Mouse (Mus musculus): ENCODE results near the gene Ranbp17. TPM values are rescaled to one million over a fixed set of nuclear protein-coding genes. Genes with fewer than 3 reads are reported as not detected.

Gene Ranbp17
- polyA plus RNA-seq, 1 experiment from 2014 or later = 4.7 TPM

DNA sequence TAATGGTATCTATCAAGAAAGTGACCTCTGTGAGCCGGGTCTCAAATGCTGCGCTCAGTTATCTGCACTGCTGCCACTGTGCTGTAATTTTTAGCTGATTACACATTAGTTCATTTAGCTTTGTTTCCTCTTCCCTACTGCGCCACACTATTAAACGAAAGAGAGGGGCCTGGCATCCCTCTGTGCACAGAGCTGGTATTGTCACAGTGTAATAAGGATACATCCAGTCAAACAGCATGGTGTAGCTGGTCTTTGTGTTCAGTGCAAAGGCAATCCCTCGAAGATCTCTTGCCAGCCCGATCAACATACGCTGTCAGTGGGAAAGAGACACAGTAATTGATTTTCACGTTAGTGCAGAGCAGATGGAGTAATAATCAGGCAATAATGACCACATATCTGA, 216.4 kb downstream of the Ranbp17 start:
- H3K27me3 ChIP-seq (ENCODE audit: control insufficient read depth, insufficient read depth, low read length) = no peaks in the 10 kb centered on the region
- 80% methylated on average over 8 of the region's 8 CpGs for WGBS
- no peaks in the 10 kb centered on the region for H3K9me3 ChIP-seq (ENCODE audit: control insufficient read depth, low read length)
- no peak overlapping the region for H3K4me3 ChIP-seq (ENCODE audit: control insufficient read depth in 1 of 2, insufficient read depth in 1 of 2, low read depth in 1 of 2, low read length in 2 of 2)
- no peaks in the 10 kb centered on the region for H3K4me1 ChIP-seq (ENCODE audit: control insufficient read depth in 2 of 2, insufficient read depth in 2 of 2, low read length in 2 of 2)
- no peaks in the 10 kb centered on the region for H3K36me3 ChIP-seq (ENCODE audit: control insufficient read depth, insufficient read depth, low read length)
- no peak overlapping the region for H3K27ac ChIP-seq (replicated peaks in 1 of 2; ENCODE audit: control insufficient read depth in 1 of 2, insufficient read depth in 1 of 2, low read depth in 2 of 2, low read length in 2 of 2)
- H3K9ac ChIP-seq (ENCODE audit: low read length) = no peak overlapping the region
- no peak overlapping the region for H3K4me2 ChIP-seq (ENCODE audit: low read length)
- no peak for ATAC-seq (ENCODE audit: insufficient number of reproducible peaks, insufficient read depth, low FRiP score, low read depth)

- Histone ChIP-seq H3K4me1 (ENCODE audit: control insufficient read depth in 2 of 2, insufficient read depth in 2 of 2, low read length in 2 of 2) (no peaks in the 10 kb centered on the region), H3K27ac (replicated peaks in 1 of 2; ENCODE audit: control insufficient read depth in 1 of 2, insufficient read depth in 1 of 2, low read depth in 2 of 2, low read length in 2 of 2) (no peak overlapping the region), H3K27me3 (ENCODE audit: control insufficient read depth, insufficient read depth, low read length) (no peaks in the 10 kb centered on the region), H3K9me3 (ENCODE audit: control insufficient read depth, low read length) (no peaks in the 10 kb centered on the region), H3K36me3 (ENCODE audit: control insufficient read depth, insufficient read depth, low read length) (no peaks in the 10 kb centered on the region), H3K9ac (ENCODE audit: low read length) (no peak overlapping the region), H3K4me3 (ENCODE audit: control insufficient read depth in 1 of 2, insufficient read depth in 1 of 2, low read depth in 1 of 2, low read length in 2 of 2) (no peak overlapping the region), H3K4me2 (ENCODE audit: low read length) (no peak overlapping the region)
- WGBS = 50% methylated on average over 3 of the region's 3 CpGs
- no peak for ATAC-seq (ENCODE audit: insufficient number of reproducible peaks, insufficient read depth, low FRiP score, low read depth)
These were observed 218.1 kb downstream of the Ranbp17 start for GRCm38 (mm10) chr11:33295422-33295821.

- H3K4me2 ChIP-seq (ENCODE audit: low read length) = no peak overlapping the region
- H3K36me3 ChIP-seq (ENCODE audit: control insufficient read depth, insufficient read depth, low read length) = no peaks in the 10 kb centered on the region
- no peaks in the 10 kb centered on the region for H3K4me1 ChIP-seq (ENCODE audit: control insufficient read depth in 2 of 2, insufficient read depth in 2 of 2, low read length in 2 of 2)
- no peaks in the 10 kb centered on the region for H3K27me3 ChIP-seq (ENCODE audit: control insufficient read depth, insufficient read depth, low read length)
- no peak for ATAC-seq (ENCODE audit: insufficient number of reproducible peaks, insufficient read depth, low FRiP score, low read depth)
- H3K27ac ChIP-seq (replicated peaks in 1 of 2; ENCODE audit: control insufficient read depth in 1 of 2, insufficient read depth in 1 of 2, low read depth in 2 of 2, low read length in 2 of 2) = no peak overlapping the region
- no peak overlapping the region for H3K4me3 ChIP-seq (ENCODE audit: control insufficient read depth in 1 of 2, insufficient read depth in 1 of 2, low read depth in 1 of 2, low read length in 2 of 2)
- no peak overlapping the region for H3K9ac ChIP-seq (ENCODE audit: low read length)
- WGBS = 71% methylated on average over 6 of the region's 6 CpGs
- no peaks in the 10 kb centered on the region for H3K9me3 ChIP-seq (ENCODE audit: control insufficient read depth, low read length)
These were observed 219.5 kb downstream of the Ranbp17 start for GRCm38 (mm10) chr11:33294063-33294462.

DNA sequence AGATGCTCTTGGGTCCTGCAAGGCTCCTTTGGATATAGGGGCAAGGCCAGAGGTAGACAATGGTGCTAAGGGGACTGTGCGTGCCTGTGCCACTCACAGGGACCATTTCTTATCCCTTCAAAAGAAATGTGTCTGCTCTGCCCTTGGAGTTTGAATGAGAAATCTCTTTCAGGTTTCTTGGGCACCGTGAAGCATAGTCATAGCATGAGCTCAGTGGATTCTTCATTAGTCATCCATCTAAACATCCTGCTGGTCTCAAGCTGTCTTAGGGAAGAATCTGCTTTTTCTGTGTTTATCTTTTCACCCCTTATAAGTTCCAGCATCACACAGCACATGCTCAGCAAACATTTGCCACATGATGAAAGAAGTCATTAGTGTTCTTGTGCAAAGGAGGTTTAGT, 235.0 kb downstream of the Ranbp17 start:
- ATAC-seq (ENCODE audit: insufficient number of reproducible peaks, insufficient read depth, low FRiP score, low read depth) = no peak

GRCm38 (mm10) chr11:33276637-33277036, 236.9 kb downstream of the Ranbp17 start, which contains the start of gene Gm12117:
Gene Gm12117, minus strand, starts transcription at chr11:33276737.
- Histone ChIP-seq H3K4me3 (ENCODE audit: control insufficient read depth in 1 of 2, insufficient read depth in 1 of 2, low read depth in 1 of 2, low read length in 2 of 2) (no peak within 1 kb of the TSS), H3K9ac (ENCODE audit: low read length) (no peak within 1 kb of the TSS), H3K36me3 (ENCODE audit: control insufficient read depth, insufficient read depth, low read length) (no peaks in the 10 kb centered on the region), H3K27me3 (ENCODE audit: control insufficient read depth, insufficient read depth, low read length) (no peaks in the 10 kb centered on the region), H3K4me1 (ENCODE audit: control insufficient read depth in 2 of 2, insufficient read depth in 2 of 2, low read length in 2 of 2) (no peaks in the 10 kb centered on the region), H3K9me3 (ENCODE audit: control insufficient read depth, low read length) (no peaks in the 10 kb centered on the region), H3K4me2 (ENCODE audit: low read length) (no peak within 1 kb of the TSS), H3K27ac (replicated peaks in 1 of 2; ENCODE audit: control insufficient read depth in 1 of 2, insufficient read depth in 1 of 2, low read depth in 2 of 2, low read length in 2 of 2) (no peak within 1 kb of the TSS)
- ATAC-seq (ENCODE audit: insufficient number of reproducible peaks, insufficient read depth, low FRiP score, low read depth) = no peak
- 93% methylated on average over 3 of the region's 3 CpGs for WGBS

More for the DNA sequence above, 235.0 kb downstream of the Ranbp17 start:
- 88% methylated on average over 2 of the region's 2 CpGs for WGBS
- H3K4me3 ChIP-seq (ENCODE audit: control insufficient read depth in 1 of 2, insufficient read depth in 1 of 2, low read depth in 1 of 2, low read length in 2 of 2) = no peak overlapping the region
- H3K36me3 ChIP-seq (ENCODE audit: control insufficient read depth, insufficient read depth, low read length) = no peaks in the 10 kb centered on the region
- H3K4me1 ChIP-seq (ENCODE audit: control insufficient read depth in 2 of 2, insufficient read depth in 2 of 2, low read length in 2 of 2) = no peaks in the 10 kb centered on the region
- H3K27me3 ChIP-seq (ENCODE audit: control insufficient read depth, insufficient read depth, low read length) = no peaks in the 10 kb centered on the region
- no peak overlapping the region for H3K9ac ChIP-seq (ENCODE audit: low read length)
- no peak overlapping the region for H3K4me2 ChIP-seq (ENCODE audit: low read length)
- H3K27ac ChIP-seq (replicated peaks in 1 of 2; ENCODE audit: control insufficient read depth in 1 of 2, insufficient read depth in 1 of 2, low read depth in 2 of 2, low read length in 2 of 2) = no peak overlapping the region
- H3K9me3 ChIP-seq (ENCODE audit: control insufficient read depth, low read length) = no peaks in the 10 kb centered on the region

DNA sequence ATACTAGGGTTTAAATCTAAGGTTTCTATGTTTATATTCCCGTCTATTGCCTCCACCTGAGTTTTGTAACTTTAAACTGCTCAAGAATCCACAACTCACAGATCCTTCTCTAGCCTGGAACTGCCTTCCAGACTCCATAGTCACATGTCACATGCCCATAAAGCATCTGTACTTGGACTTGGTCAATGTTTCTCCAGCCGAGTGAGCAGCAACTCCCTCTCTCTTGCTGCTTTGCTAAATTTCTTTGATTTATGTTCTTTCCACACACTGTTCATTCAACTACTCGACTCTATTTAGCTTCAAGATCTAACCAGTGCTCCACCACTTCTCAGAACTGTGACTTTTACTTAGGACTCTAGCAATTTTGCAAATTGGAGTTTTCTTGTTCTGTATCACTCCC, 238.7 kb downstream of the Ranbp17 start:
- no peak overlapping the region for H3K4me3 ChIP-seq (ENCODE audit: control insufficient read depth in 1 of 2, insufficient read depth in 1 of 2, low read depth in 1 of 2, low read length in 2 of 2)
- H3K9me3 ChIP-seq (ENCODE audit: control insufficient read depth, low read length) = no peaks in the 10 kb centered on the region
- WGBS = 64% methylated on average over 3 of the region's 3 CpGs
- no peak overlapping the region for H3K27ac ChIP-seq (replicated peaks in 1 of 2; ENCODE audit: control insufficient read depth in 1 of 2, insufficient read depth in 1 of 2, low read depth in 2 of 2, low read length in 2 of 2)
- no peaks in the 10 kb centered on the region for H3K27me3 ChIP-seq (ENCODE audit: control insufficient read depth, insufficient read depth, low read length)
- ATAC-seq (ENCODE audit: insufficient number of reproducible peaks, insufficient read depth, low FRiP score, low read depth) = no peak
- H3K4me2 ChIP-seq (ENCODE audit: low read length) = no peak overlapping the region
- no peak overlapping the region for H3K9ac ChIP-seq (ENCODE audit: low read length)
- H3K4me1 ChIP-seq (ENCODE audit: control insufficient read depth in 2 of 2, insufficient read depth in 2 of 2, low read length in 2 of 2) = no peaks in the 10 kb centered on the region
- H3K36me3 ChIP-seq (ENCODE audit: control insufficient read depth, insufficient read depth, low read length) = no peaks in the 10 kb centered on the region

DNA sequence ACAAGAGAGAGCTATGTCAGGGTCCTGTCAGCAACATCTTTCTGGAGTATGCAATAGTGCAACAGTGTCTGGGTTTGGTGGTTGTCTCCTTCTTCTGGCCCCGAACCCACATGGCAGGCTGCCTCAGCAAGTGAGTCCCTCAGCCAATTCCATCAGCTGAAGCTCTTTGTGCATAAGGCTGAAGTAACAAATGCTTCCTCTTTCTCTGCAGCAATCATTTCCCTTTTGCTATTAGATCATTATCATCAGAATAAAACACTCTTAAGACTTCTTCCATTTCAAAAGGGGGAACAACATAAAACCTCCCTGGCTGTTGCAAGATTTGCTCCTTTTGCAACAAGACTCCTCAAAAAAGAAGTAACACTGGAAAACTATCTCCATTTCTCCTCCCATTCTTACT, 239.3 kb downstream of the Ranbp17 start:
- 80% methylated on average over 1 of the region's 1 CpGs for WGBS
- Histone ChIP-seq H3K9me3 (ENCODE audit: control insufficient read depth, low read length) (no peaks in the 10 kb centered on the region), H3K9ac (ENCODE audit: low read length) (no peak overlapping the region), H3K36me3 (ENCODE audit: control insufficient read depth, insufficient read depth, low read length) (no peaks in the 10 kb centered on the region), H3K4me3 (ENCODE audit: control insufficient read depth in 1 of 2, insufficient read depth in 1 of 2, low read depth in 1 of 2, low read length in 2 of 2) (no peak overlapping the region), H3K4me1 (ENCODE audit: control insufficient read depth in 2 of 2, insufficient read depth in 2 of 2, low read length in 2 of 2) (no peaks in the 10 kb centered on the region), H3K27ac (replicated peaks in 1 of 2; ENCODE audit: control insufficient read depth in 1 of 2, insufficient read depth in 1 of 2, low read depth in 2 of 2, low read length in 2 of 2) (no peak overlapping the region), H3K27me3 (ENCODE audit: control insufficient read depth, insufficient read depth, low read length) (no peaks in the 10 kb centered on the region), H3K4me2 (ENCODE audit: low read length) (no peak overlapping the region)
- no peak for ATAC-seq (ENCODE audit: insufficient number of reproducible peaks, insufficient read depth, low FRiP score, low read depth)

- Histone ChIP-seq H3K9me3 (ENCODE audit: control insufficient read depth, low read length) (no peaks in the 10 kb centered on the region), H3K4me3 (ENCODE audit: control insufficient read depth in 1 of 2, insufficient read depth in 1 of 2, low read depth in 1 of 2, low read length in 2 of 2) (no peak overlapping the region), H3K4me2 (ENCODE audit: low read length) (no peak overlapping the region), H3K36me3 (ENCODE audit: control insufficient read depth, insufficient read depth, low read length) (no peaks in the 10 kb centered on the region), H3K9ac (ENCODE audit: low read length) (no peak overlapping the region), H3K4me1 (ENCODE audit: control insufficient read depth in 2 of 2, insufficient read depth in 2 of 2, low read length in 2 of 2) (no peaks in the 10 kb centered on the region), H3K27ac (replicated peaks in 1 of 2; ENCODE audit: control insufficient read depth in 1 of 2, insufficient read depth in 1 of 2, low read depth in 2 of 2, low read length in 2 of 2) (no peak overlapping the region), H3K27me3 (ENCODE audit: control insufficient read depth, insufficient read depth, low read length) (no peaks in the 10 kb centered on the region)
- ATAC-seq (ENCODE audit: insufficient number of reproducible peaks, insufficient read depth, low FRiP score, low read depth) = no peak
- WGBS = 85% methylated on average over 3 of the region's 3 CpGs
These were observed 273.3 kb downstream of the Ranbp17 start for GRCm38 (mm10) chr11:33240295-33240694.
